Mouse (Mus musculus) v-Abl transformed pro-B cells (cell line): ENCODE data around the gene Cd8b1.

ENCODE experiments used
- in situ Hi-C, 2 experiments: fragments of 400-800 bp; cut with MboI; formaldehyde crosslinking; loops; one replicate each; pipeline ENCODE4 v1.15.1; 2025; ENCODE audit not compliant: unreplicated experiment in 2 of 2

The Cd8b1 gene

DNA sequence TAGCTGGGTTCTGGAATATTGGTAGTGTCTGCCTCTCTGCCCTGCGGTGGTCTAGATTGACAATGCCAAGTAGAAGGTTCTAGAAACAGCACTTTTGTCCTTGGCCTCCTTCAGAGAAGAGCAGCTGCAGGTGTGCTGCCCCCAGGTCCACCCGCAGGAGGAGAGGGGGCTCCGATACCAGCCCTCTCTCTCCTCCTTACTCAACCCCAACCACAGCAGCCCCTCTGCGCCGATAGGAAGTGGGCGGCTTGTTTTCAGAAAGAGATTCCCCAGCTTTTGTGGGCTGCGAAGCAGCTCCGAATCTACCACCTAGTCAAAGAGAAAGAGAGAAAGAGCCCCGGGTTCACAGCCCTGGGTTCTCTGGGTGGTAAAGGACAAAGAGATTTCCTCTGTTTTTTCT is 18.6 kb downstream of the Cd8b1 start:
- in situ Hi-C loops: no loop called here

DNA sequence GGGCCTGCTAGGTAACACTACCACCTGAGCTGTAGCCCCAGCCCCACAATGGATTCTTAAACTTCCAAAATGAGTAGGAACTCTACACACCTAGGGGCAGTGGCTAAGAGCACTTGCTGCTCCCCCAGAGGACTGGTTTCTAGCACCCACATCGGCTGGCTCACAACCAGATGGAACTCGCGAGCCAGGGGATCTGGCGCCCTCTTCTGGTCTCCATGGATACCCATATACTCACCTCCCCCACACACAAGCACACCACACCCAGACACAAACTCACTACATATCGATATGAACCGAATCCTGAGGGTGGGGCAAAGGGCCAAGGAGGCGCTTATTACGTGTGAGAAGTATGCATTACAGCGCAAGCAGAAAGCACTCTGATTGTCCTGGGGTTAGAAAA is 25.4 kb downstream of the Cd8b1 start:
- in situ Hi-C loops: no loop called here

DNA sequence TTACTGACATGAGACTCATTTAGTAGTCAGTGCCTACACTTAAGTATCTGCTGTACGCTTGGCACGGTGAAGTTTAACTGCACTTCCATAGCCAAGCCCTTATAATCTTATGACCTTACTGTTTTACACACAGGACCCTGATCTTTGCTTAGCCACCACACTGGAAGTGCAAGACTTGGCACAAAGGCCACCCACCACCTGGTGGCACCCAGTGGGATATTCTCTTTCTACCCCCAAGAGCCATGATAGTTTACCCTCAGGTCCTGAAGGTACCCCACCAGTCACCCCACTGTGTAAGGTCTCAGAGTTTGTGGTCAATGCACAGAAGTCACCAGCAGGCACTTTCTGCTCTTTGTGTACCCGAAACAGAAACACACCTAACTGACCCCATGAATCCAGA is 28.6 kb downstream of the Cd8b1 start:
- in situ Hi-C loops: no loop called here

DNA sequence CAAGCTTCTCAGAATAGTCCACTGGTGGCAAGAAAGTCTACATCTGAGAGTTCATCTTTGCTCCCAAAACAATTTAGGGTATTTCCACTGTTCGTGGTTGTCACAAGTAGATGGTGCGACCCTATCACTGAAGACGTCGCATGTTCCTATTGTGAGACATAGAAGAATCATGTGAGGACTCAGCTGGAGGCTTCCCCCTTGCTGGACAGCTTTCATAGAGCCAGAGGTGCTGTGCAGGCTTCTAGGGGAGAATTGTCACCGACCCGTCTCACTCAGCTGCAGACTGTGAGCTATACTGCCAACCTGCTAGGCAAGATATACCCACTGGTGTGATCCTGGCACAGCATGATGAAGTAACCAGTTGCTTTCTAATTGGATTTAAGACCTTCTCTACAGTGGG is 29.6 kb downstream of the Cd8b1 start:
- in situ Hi-C loops: no loop called here

DNA sequence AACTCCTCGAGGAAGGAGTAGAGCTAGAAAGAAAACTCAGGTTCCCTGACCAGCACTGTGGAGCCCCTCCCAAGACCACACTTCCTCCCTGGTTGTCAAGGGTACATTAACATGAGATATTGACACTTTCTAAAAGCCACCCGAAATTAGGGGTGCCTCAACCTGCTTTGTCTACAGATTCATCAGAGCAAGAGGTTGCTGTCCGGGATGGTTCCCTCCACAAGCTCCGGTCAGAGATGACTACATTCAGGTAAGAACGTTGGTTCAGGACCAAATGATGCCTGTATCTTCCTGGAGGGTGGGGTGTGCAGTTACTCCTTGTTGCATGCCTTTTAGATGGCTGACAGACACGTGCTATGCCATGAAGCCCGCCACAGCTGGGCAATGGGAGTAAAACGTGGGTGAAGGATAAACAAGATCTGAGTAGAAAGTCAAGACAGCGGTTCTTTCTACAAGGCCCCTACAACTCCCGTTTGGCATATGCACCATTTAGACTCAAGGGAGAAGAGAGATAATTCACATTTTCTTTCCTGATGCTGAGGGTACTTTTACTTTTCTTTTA is 30.4 kb downstream of the Cd8b1 start:
- in situ Hi-C loops: no loop called here

DNA sequence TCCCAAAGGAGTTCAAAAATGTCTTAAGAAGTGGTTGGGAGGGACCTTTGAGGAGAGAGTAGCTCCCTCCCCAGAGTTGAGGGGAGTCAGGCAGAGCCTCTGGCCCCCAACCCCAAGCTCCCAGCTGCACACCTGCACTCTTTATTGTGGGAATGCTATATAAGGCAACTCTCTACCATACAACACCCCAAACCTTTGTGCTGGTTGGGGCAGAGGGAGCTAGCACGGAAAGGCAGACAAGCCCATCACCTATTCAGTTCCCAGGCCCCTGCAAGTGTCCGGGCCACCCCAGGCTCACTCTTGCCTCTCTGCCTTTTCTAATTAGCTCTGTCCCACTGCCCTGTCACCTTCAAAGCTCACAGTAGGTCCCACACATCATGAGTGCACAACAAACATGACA is 31.1 kb downstream of the Cd8b1 start:
- in situ Hi-C loops: no loop called here

DNA sequence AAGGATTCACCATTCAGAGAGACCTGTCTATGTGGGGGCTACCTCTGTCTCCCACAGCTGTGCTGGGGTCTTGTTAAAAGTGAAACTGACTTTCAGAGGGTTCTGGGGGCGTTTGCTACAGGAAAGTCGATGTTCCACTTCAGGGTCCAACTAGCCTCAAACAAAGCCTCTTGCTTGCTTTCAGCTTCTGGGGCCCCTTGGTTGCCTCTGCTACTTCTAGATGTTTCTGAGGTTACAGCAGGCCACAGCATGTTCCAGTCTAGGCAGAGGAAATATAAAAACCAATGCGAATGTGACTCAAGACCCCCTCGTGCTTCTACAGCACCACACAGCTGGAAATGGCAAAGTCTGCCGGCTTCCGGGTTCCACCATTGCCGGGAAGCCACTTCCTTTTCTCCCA is 34.9 kb downstream of the Cd8b1 start:
- in situ Hi-C loops: no loop called here

DNA sequence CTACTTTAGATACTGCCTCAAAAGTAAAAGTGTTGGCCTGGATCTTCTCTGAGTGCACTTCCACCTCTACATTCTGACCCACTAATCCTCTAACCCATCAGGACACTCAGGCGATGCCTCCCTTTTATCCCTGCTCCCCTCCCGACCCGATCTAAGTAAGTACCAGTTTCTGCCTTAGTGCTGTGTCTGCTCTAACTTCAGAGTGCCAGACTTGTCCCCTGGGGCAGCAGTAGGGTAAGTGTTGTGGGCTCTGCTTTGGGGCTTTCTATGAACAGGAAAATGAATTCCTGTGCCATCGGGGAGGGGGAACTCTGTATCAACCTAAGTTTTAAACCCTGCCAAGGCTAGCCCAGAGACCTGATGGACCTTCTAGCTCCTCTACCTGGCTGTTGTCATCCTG is 37.6 kb downstream of the Cd8b1 start:
- in situ Hi-C loops: loop anchor here in 1 of 2 experiments (10.0 kb wide), 1 partner anchor 405 kb away; the partner anchor contains the start of gene Foxi3

DNA sequence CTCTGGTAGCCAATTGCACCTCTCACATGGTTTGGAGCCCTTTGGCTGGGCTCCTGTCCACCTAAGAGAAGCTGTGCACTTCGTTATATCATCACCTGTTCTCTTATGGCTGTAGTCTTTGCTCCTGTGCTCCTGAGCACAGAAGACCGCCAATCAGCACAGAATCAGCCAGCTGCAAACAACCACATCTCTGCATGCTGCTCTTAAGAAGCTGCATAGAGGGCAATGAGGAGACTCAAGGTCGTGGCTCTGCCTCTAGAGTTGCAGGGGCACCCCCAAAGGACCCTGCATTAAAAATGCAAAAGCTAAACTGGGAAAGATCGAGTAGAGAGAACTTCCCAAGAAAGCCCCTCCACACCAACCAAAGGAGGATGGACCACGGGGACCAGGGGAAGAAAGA is 38.2 kb downstream of the Cd8b1 start:
- in situ Hi-C loops: loop anchor here in 1 of 2 experiments (10.0 kb wide), 1 partner anchor 406 kb away; the partner anchor contains the start of gene Foxi3

DNA sequence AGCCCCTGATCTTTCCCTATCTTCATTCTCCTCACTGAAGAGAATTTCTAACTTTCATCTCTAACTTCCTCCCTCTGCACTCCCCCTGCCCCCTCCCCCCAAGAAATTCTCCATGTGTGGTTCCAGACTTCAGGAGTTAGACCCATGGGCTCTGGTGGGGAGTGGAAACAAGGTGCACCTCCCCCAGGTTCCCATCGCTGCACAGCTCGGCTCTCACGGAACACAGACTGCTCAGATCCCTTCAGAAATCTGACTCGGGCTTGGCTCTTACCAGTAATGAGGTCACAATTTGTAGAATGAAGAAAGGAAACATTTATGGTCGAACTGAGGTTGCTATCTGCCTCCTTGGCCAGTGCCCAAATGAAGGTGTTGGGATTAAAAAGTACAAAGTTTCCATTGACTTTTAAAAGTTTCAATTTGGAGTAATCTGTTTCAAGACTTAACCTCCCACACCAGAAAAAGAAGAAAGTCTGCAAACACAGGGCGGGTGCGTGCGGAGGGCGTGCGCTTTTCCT is 38.6 kb downstream of the Cd8b1 start:
- in situ Hi-C loops: loop anchor here in 1 of 2 experiments (10.0 kb wide), 1 partner anchor 406 kb away; the partner anchor contains the start of gene Foxi3

DNA sequence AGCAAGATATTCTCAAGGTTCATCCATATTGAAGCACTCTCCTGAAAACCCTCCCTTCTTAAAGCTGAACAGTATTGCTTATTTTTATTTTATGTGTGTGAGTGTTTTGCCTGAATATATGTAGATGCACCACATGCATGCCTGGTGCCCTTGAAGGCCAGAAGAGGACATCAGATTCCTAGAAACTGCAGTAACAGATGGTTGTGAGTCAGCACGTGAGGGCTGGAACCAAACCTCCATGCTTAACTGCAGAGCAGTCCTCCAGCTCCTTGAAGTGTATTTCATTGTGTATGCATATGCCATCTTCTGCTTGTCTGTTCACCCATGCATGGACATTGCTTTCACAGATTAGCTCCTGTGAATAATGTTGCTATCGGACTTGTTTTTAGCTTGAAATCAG is 41.4 kb downstream of the Cd8b1 start:
- in situ Hi-C loops: loop anchor here in 1 of 2 experiments (10.0 kb wide), 1 partner anchor 409 kb away; the partner anchor contains the start of gene Foxi3

DNA sequence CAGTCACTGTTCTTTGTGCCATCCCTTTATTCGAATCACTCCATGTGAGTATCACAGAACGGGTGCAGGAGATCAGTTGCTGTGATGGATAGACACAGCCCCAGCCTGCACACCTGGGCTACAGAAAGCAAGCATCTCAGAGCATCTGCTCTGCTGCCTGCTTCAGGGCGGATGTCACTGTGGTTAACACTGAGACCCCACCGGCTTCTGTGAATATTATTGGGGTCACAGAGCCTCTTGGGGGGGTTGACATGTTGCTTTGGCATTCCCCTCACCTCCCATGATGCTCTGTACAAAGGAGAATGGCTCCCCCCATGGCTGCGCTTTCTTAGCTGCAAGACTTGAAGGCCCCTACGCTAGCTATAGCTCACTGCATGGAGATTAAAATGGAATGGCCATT is 46.8 kb downstream of the Cd8b1 start:
- in situ Hi-C loops: loop anchor here in 1 of 2 experiments (10.0 kb wide), 1 partner anchor 415 kb away; the partner anchor contains the start of gene Foxi3

DNA sequence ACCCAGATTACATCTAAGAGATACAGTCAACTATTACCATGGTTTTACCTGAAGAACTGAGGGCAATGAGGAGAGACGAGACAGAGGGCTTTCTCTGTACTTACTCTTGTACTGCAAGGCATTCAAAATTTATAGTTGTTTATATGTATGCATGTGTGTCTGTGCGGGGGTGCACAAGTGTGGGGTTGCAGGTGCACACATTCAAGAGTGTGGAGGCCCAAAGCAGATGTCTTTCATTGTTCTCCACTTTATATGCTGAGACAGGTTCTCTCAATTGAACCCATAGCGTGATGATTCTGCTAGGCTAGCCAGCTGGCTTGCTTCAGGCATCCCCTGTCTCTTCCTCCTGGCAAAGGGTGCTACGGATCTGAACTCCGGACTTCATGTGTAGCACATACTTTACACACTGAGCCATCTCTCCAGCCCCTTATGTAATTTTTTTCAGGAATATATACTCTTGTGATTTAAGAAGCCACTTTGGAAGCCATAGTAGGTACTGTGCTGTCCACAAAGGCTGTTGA is 48.6 kb downstream of the Cd8b1 start:
- in situ Hi-C loops: no loop called here

DNA sequence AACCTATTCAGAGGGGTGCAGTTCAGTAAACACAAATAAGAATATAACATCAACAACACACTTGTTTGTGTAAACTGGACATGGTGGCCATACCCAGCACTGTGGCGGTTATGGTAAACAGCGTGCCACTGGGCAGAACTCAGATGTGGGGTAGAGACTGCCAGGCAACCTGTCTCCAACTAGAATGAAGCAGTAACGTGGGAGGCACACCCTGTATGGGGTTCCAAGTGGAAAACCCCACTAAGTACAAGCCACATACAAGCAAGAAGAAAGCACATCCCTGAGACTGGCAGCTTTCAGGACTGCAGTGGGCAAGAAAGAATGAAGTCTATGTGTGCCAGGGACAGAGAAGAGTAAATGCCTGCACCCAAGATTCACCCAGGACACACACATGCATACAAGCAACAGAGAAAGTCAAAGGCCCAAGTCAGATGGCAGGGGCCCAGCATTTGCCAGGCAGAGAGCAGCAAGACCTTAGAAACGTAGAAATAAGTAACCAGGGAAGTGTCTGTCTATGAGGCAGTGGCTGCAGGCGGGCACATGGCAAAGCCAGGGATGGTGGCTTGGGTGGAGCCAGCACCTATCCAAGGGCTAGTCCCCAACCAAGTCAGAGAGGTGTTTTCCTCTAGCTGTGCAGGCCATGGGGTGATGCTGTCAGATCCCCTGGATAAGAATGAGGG is 49.6 kb downstream of the Cd8b1 start:
- in situ Hi-C loops: no loop called here

DNA sequence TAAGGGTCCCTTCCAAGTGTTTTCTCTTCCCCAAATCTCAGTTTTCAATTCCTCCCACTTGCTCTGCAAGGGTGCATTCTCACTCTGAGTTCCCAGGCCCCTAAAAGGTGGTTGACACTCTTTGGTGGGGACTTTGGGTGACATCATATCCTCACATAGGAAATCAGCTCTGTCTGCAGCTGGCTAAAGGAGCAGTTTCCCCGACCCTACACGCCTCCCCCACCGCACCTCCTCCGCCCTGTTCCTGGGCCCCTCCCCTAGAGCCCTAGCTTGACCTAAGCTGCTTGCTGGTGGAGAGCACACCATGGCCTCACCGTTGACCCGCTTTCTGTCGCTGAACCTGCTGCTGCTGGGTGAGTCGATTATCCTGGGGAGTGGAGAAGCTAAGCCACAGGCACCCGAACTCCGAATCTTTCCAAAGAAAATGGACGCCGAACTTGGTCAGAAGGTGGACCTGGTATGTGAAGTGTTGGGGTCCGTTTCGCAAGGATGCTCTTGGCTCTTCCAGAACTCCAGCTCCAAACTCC is 50.7 kb downstream of the Cd8b1 start, which contains the start of gene Cd8a:
Cd8a (plus strand) TSS at position 179 of the 527 bp plus-strand sequence.
- in situ Hi-C loops: no loop called here

DNA sequence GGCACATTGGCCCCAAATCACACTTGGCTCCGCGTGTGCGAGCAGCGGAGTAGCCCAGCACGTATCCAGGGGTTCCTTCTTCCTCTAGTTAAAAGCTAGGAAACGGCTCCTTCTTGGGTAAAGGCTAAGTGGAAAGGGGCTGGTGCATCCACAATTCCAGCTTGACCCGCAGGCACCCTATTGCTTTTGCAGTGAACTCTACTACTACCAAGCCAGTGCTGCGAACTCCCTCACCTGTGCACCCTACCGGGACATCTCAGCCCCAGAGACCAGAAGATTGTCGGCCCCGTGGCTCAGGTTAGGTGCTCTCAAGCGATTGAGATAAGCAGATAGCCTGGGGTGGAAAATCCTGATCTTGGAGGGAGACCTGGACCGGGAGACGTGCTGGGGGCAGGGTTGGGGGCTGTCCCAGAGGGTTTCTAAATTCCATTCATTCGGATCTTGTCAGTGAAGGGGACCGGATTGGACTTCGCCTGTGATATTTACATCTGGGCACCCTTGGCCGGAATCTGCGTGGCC is 51.8 kb downstream of the Cd8b1 start:
- in situ Hi-C loops: no loop called here

DNA sequence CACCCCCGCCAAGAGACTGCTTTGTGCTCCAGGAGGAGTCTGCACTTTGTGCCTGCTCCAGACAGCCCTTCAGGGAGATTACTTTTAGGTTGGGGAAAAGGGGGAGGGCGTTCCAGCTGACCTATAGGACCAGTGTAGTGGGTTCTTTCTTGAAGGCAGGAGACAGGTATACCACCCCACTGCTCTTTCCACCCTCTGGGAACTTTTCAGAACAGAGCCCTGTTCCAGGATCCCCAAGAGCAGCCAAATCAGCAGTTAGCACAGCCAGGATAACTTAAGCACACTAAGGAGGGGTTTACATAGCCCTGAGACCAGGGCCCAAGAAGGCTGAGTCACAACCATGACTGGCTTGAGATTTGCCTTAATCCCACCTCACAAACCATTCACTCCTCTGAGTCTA is 52.3 kb downstream of the Cd8b1 start:
- in situ Hi-C loops: no loop called here

DNA sequence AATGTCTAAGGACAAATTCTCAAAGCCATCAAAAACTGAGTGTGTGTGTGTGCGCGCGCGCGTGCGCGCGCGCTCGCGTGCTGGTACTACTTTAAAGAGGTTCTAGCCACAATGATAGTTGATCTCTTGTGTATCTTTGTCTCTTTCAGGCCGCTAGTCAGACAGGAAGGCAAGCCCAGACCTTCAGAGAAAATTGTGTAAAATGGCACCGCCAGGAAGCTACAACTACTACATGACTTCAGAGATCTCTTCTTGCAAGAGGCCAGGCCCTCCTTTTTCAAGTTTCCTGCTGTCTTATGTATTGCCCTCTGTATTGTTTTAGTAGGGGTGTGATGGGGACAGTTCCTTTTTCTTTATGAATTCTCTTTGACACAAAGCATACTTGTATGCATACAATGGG is 54.1 kb downstream of the Cd8b1 start:
- in situ Hi-C loops: no loop called here

DNA sequence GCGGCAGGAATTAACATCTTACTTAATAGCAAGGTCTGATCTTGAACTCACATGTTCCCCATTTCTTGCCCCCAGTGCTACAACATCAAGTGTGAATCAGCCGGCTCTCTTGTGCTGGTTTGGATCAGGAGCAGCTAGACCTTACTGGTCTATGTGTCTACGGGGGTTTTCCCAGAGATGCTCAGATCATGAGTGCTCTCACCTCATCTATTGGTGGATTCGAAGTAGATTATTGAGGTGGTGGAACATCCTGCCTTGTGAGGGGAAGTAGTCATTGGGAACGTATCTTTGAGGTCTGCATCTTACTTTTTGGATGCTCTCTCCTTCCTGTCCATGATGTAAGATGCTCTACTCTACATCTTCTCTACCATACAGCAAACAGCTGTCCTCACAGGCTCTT is 59.1 kb downstream of the Cd8b1 start:
- in situ Hi-C loops: no loop called here
